Comparison of ENCODE assay signal across 9 mouse cellular contexts in genomic region chr11:115296471-115297210, GRCm38 (mm10). TPM values are rescaled to one million over a fixed set of nuclear protein-coding genes. Genes with fewer than 3 reads are reported as not detected.
A peak's percentile ranks its signal among the peaks of the same experiment; 100 is the strongest.
DNase-seq lines count a peak whose midpoint lies in the region; ATAC-seq and TF ChIP-seq lines count a peak whose summit lies in the region.
"Had no signal": no experiment of that assay in that cellular context is flagged by ENCODE, and none has a peak within 500 bp of the region (broad histone marks: within the 10 kb centered on the region; RNA-seq: fewer than 3 reads in every experiment).

No protein-coding gene starts in this region.

- DNase-seq in heart, adult 11 months = peak; percentile 92
- DNase-seq in heart, postnatal 36 days = no peak
- peak; percentile 83 for DNase-seq in gonadal fat pad, adult 2 months (ENCODE audit: low read depth)
- no peak for DNase-seq in stomach, postnatal 0 days (ENCODE audit: low spot score)
- DNase-seq in ovary, postnatal 14 days (ENCODE audit: low spot score) = no peak
- DNase-seq in urinary bladder, postnatal 4 days (ENCODE audit: low spot score in 2 of 2) = no peak

- peak overlapping the region; percentile 69 for H3K4me3 ChIP-seq in bone marrow macrophage, adult 2 months (ENCODE audit: insufficient read depth, low read length)
- peak overlapping the region; percentile 43 for H3K4me3 ChIP-seq in limb, embryonic 15.5 days
- H3K4me3 ChIP-seq in stomach, postnatal 0 days (ENCODE audit: low read depth, low read length) = peak overlapping the region; percentile 39

- no peak overlapping the region for H3K9ac ChIP-seq in limb, embryonic 15.5 days
- H3K9ac ChIP-seq in stomach, postnatal 0 days (ENCODE audit: low read length) = peak overlapping the region; percentile 56

- ATAC-seq in limb, embryonic 15.5 days (ENCODE audit: insufficient number of reproducible peaks, low FRiP score, low TSS enrichment, low read depth) = no peak
- no peak for ATAC-seq in stomach, postnatal 0 days (ENCODE audit: low FRiP score, low TSS enrichment)

- no peak for TF ChIP-seq POLR2A in bone marrow macrophage, adult 2 months (IDR thresholded peaks at IDR 0.05; ENCODE audit: borderline replicate concordance, low read depth, low read length)

- H3K9me3 ChIP-seq in limb, embryonic 15.5 days = no peaks in the 10 kb centered on the region
- no peaks in the 10 kb centered on the region for H3K9me3 ChIP-seq in stomach, postnatal 0 days (ENCODE audit: control insufficient read depth, low read length)

- TF ChIP-seq EP300 in stomach, postnatal 0 days (optimal IDR thresholded peaks at IDR 0.05) = no peak

- TF ChIP-seq CTCF in bone marrow macrophage, adult 2 months (IDR thresholded peaks at IDR 0.05; ENCODE audit: low read depth, low read length) = no peak
- no peak for TF ChIP-seq CTCF in stomach, postnatal 0 days (IDR thresholded peaks at IDR 0.05; ENCODE audit: low read depth)

- H3K27me3 ChIP-seq in limb, embryonic 15.5 days = peaks cover 44% of the 10 kb centered on the region
- H3K27me3 ChIP-seq in stomach, postnatal 0 days (ENCODE audit: control insufficient read depth, insufficient read depth, low read length) = no peaks in the 10 kb centered on the region

- peaks cover 7% of the 10 kb centered on the region for H3K4me1 ChIP-seq in bone marrow macrophage, adult 2 months (ENCODE audit: control insufficient read depth, insufficient read depth, low read length)
- H3K4me1 ChIP-seq in limb, embryonic 15.5 days = peaks cover 8% of the 10 kb centered on the region
- H3K4me1 ChIP-seq in stomach, postnatal 0 days (replicated peaks; ENCODE audit: control insufficient read depth, insufficient read depth) = peaks cover 6% of the 10 kb centered on the region

- no peaks in the 10 kb centered on the region for H3K36me3 ChIP-seq in limb, embryonic 15.5 days
- no peaks in the 10 kb centered on the region for H3K36me3 ChIP-seq in stomach, postnatal 0 days (ENCODE audit: control insufficient read depth, insufficient read depth, low read length)

- H3K4me2 ChIP-seq in limb, embryonic 15.5 days = peak overlapping the region; percentile 82
- peak overlapping the region; percentile 81 for H3K4me2 ChIP-seq in stomach, postnatal 0 days (replicated peaks; ENCODE audit: low read depth)

- no peak overlapping the region for H3K27ac ChIP-seq in bone marrow macrophage, adult 2 months (ENCODE audit: insufficient read depth, low read depth, low read length)
- no peak overlapping the region for H3K27ac ChIP-seq in limb, embryonic 15.5 days
- peak overlapping the region; percentile 24; the same call in 1 of the 2 replicates for H3K27ac ChIP-seq in stomach, postnatal 0 days (replicated peaks)
- H3K27ac ChIP-seq: macrophage had no signal

- intact Hi-C loops in heart, postnatal 36 days (cut with DNase I) = no loop called here

- WGBS in limb, embryonic 15.5 days = 54% methylated on average over 21 of the region's 21 CpGs
- 52% methylated on average over 21 of the region's 21 CpGs for WGBS in stomach, postnatal 0 days

RNA-seq across cellular contexts. Expression of gene Fads6, which starts 0.8 kb away (rescaled TPM):
- 1 to 10 TPM; 1.2 TPM for total RNA-seq in heart, postnatal 36 days (2021)
- 1.5 and 1.9 TPM in 2 replicates for polyA plus RNA-seq in bone marrow macrophage, adult 2 months (2012; ENCODE audit: insufficient read depth, insufficient read length, missing spikeins)
- polyA plus RNA-seq in gonadal fat pad, adult 2 months (2012; rRNA removed) = 3.8 and 4.8 TPM in 2 replicates
- polyA plus RNA-seq in limb, embryonic 15.5 days (2015; fragmentation: Nextera tagmentation; extraction: Ambion mirVana) = 0.16 and 0.24 TPM in 2 replicates
- 1.3 and 1.5 TPM in 2 replicates for polyA plus RNA-seq in stomach, postnatal 0 days (2015; fragmentation: Nextera tagmentation; extraction: Ambion mirVana)

RNA-seq across cellular contexts. Expression of gene Otop2, which starts 10.3 kb away (rescaled TPM):
- total RNA-seq in heart, postnatal 36 days (2021) = not detected
- not detected in 2 replicates for polyA plus RNA-seq in bone marrow macrophage, adult 2 months (2012; ENCODE audit: insufficient read depth, insufficient read length, missing spikeins)
- polyA plus RNA-seq in gonadal fat pad, adult 2 months (2012; rRNA removed) = 0.27 TPM in 1 of 2 replicates, not detected in the other
- polyA plus RNA-seq in limb, embryonic 15.5 days (2015; fragmentation: Nextera tagmentation; extraction: Ambion mirVana) = 0.31 TPM in 1 of 2 replicates, not detected in the other
- 4.2 and 4.7 TPM in 2 replicates for polyA plus RNA-seq in stomach, postnatal 0 days (2015; fragmentation: Nextera tagmentation; extraction: Ambion mirVana)
- polyA plus RNA-seq: macrophage had no signal

RNA-seq across cellular contexts. Expression of gene Fdxr, which starts 19.8 kb away (rescaled TPM):
- 1 to 10 TPM; 9.5 to 9.7 TPM for total RNA-seq in heart, postnatal 36 days (2021)
- polyA plus RNA-seq in bone marrow macrophage, adult 2 months (2012; ENCODE audit: insufficient read depth, insufficient read length, missing spikeins) = 7.8 and 9.6 TPM in 2 replicates
- polyA plus RNA-seq in gonadal fat pad, adult 2 months (2012; rRNA removed) = 7.8 and 9.5 TPM in 2 replicates
- polyA plus RNA-seq in limb, embryonic 15.5 days (2015; fragmentation: Nextera tagmentation; extraction: Ambion mirVana) = 15.2 and 16.6 TPM in 2 replicates
- 6.7 and 7.3 TPM in 2 replicates for polyA plus RNA-seq in stomach, postnatal 0 days (2015; fragmentation: Nextera tagmentation; extraction: Ambion mirVana)

RNA-seq across cellular contexts. Expression of gene Ush1g, which starts 25.2 kb away (rescaled TPM):
- total RNA-seq in heart, postnatal 36 days (2021) = under 1 TPM in 1 of 2 experiments, not detected in 1; 0.14 TPM
- polyA plus RNA-seq in bone marrow macrophage, adult 2 months (2012; ENCODE audit: insufficient read depth, insufficient read length, missing spikeins) = not detected in 2 replicates
- not detected in 2 replicates for polyA plus RNA-seq in gonadal fat pad, adult 2 months (2012; rRNA removed)
- polyA plus RNA-seq in limb, embryonic 15.5 days (2015; fragmentation: Nextera tagmentation; extraction: Ambion mirVana) = 0.04 TPM in 1 of 2 replicates, not detected in the other
- polyA plus RNA-seq in stomach, postnatal 0 days (2015; fragmentation: Nextera tagmentation; extraction: Ambion mirVana) = 0.34 and 0.36 TPM in 2 replicates
- polyA plus RNA-seq: macrophage had no signal

RNA-seq across cellular contexts. Expression of gene Grin2c, which starts 29.6 kb away (rescaled TPM):
- total RNA-seq in heart, postnatal 36 days (2021) = under 1 TPM; 0.11 to 0.25 TPM
- not detected in 2 replicates for polyA plus RNA-seq in bone marrow macrophage, adult 2 months (2012; ENCODE audit: insufficient read depth, insufficient read length, missing spikeins)
- 0.04 TPM in 1 of 2 replicates, not detected in the other for polyA plus RNA-seq in gonadal fat pad, adult 2 months (2012; rRNA removed)
- 0.05 TPM in 1 of 2 replicates, not detected in the other for polyA plus RNA-seq in limb, embryonic 15.5 days (2015; fragmentation: Nextera tagmentation; extraction: Ambion mirVana)
- not detected in 2 replicates for polyA plus RNA-seq in stomach, postnatal 0 days (2015; fragmentation: Nextera tagmentation; extraction: Ambion mirVana)
- polyA plus RNA-seq: macrophage had no signal

Comparison
In these comparisons a context has a peak if more than half of its experiments do, and no peak if none do; other contexts are left out.
1. DNase-seq: peak in heart, adult 11 months (single experiment) and gonadal fat pad, adult 2 months (single experiment); none in heart, postnatal 36 days (0 of 2), stomach, postnatal 0 days (single experiment), ovary, postnatal 14 days (single experiment) and urinary bladder, postnatal 4 days (0 of 2).
2. Peak in every context shown above with its lines, with median percentiles within 50 percentile points of each other: H3K4me3 ChIP-seq.